Mouse (Mus musculus): ENCODE data around the gene Cab39l. TPM values are rescaled to one million over a fixed set of nuclear protein-coding genes. Genes with fewer than 3 reads are reported as not detected.

Gene Cab39l
- total and polyA plus RNA-seq, 3 experiments, result 19.9 to 49.2 (median 33.1) TPM

- no peak overlapping the region for H3K4me3 ChIP-seq (replicated peaks in 1 of 3; ENCODE audit: low read depth in 2 of 3, low read length in 2 of 3, poor library complexity in 1 of 3)
- no peak for TF ChIP-seq RCOR1 (conservative IDR thresholded peaks at IDR 0.05; ENCODE audit: low read depth, low read length)
- no peak for TF ChIP-seq JUN (IDR thresholded peaks at IDR 0.05; ENCODE audit: insufficient read depth, low read depth, low read length)
- no peak for TF ChIP-seq PAX5 (IDR thresholded peaks at IDR 0.05; ENCODE audit: low read length)
- TF ChIP-seq ZC3H11A (IDR thresholded peaks at IDR 0.05; ENCODE audit: low read depth, low read length), result no peak
- no peak for TF ChIP-seq JUND (conservative IDR thresholded peaks at IDR 0.05; ENCODE audit: low read depth, low read length)
- TF ChIP-seq ZKSCAN1 (IDR thresholded peaks at IDR 0.05; ENCODE audit: borderline replicate concordance, low read depth, low read length), result no peak
- TF ChIP-seq ZMIZ1 (IDR thresholded peaks at IDR 0.05; ENCODE audit: low read depth, low read length), result no peak
- no peak for TF ChIP-seq MEF2A (IDR thresholded peaks at IDR 0.05; ENCODE audit: borderline replicate concordance, low read depth, low read length)
- no peak for TF ChIP-seq SIN3A (IDR thresholded peaks at IDR 0.05; ENCODE audit: low read length)
- no peak for TF ChIP-seq KAT2A (IDR thresholded peaks at IDR 0.05; ENCODE audit: insufficient replicate concordance, low read length)
- TF ChIP-seq RAD21 (IDR thresholded peaks at IDR 0.05; ENCODE audit: low read depth, low read length), result no peak
- TF ChIP-seq CHD1 (IDR thresholded peaks at IDR 0.05; ENCODE audit: low read depth, low read length), result no peak
- TF ChIP-seq GABPA (IDR thresholded peaks at IDR 0.05; ENCODE audit: insufficient replicate concordance, low read depth, low read length), result no peak
- no peak for TF ChIP-seq E2F4 (IDR thresholded peaks at IDR 0.05; ENCODE audit: insufficient replicate concordance, low read depth, low read length)
- H3K27ac ChIP-seq (ENCODE audit: insufficient read depth, low read depth), result no peak overlapping the region
- H3K36me3 ChIP-seq (replicated peaks in 1 of 2; ENCODE audit: control insufficient read depth in 1 of 2, insufficient read depth in 1 of 2, low read length in 1 of 2), result no peaks in the 10 kb centered on the region
- no peak overlapping the region for H3K9ac ChIP-seq (ENCODE audit: insufficient read depth, low read depth)
- no peaks in the 10 kb centered on the region for H3K9me3 ChIP-seq (replicated peaks; ENCODE audit: low read length)
- no peaks in the 10 kb centered on the region for H3K27me3 ChIP-seq (replicated peaks)
- H3K4me2 ChIP-seq (ENCODE audit: insufficient read depth, low read depth, poor library complexity, severe bottlenecking), result no peak overlapping the region
- in situ Hi-C loops (cut with MboI; ENCODE audit: low pct_ligation_motif_present, low pct_unique_long_range_greater_than_20kb, low sequenced_read_pairs) (no loop called here), dilution Hi-C loops (cut with MboI; ENCODE audit: extremely low pct_ligation_motif_present, extremely low pct_unique_long_range_greater_than_20kb, low sequenced_read_pairs) (no loop called here)
- no peaks in the 10 kb centered on the region for H3K79me2 ChIP-seq (replicated peaks; ENCODE audit: control insufficient read depth, extremely low read depth, insufficient read depth, poor library complexity, severe bottlenecking)
- H3K4me1 ChIP-seq (ENCODE audit: control insufficient read depth in 1 of 2, insufficient read depth in 2 of 2), result peaks cover 5 to 6% of the 10 kb centered on the region in 2 experiments
- DNase-seq (ENCODE audit: extremely low read depth), result no peak
These were observed 192.6 kb downstream of the Cab39l start for GRCm38 (mm10) chr14:59633295-59633898.

- H3K79me2 ChIP-seq (replicated peaks; ENCODE audit: control insufficient read depth, extremely low read depth, insufficient read depth, poor library complexity, severe bottlenecking), result no peaks in the 10 kb centered on the region
- no peaks in the 10 kb centered on the region for H3K9me3 ChIP-seq (replicated peaks; ENCODE audit: low read length)
- H3K27me3 ChIP-seq (replicated peaks), result no peaks in the 10 kb centered on the region
- no peak overlapping the region for H3K4me3 ChIP-seq (replicated peaks in 1 of 3; ENCODE audit: low read depth in 2 of 3, low read length in 2 of 3, poor library complexity in 1 of 3)
- no peak overlapping the region for H3K4me2 ChIP-seq (ENCODE audit: insufficient read depth, low read depth, poor library complexity, severe bottlenecking)
- no peak overlapping the region for H3K27ac ChIP-seq (ENCODE audit: insufficient read depth, low read depth)
- DNase-seq (ENCODE audit: extremely low read depth), result no peak
- in situ Hi-C loops (cut with MboI; ENCODE audit: low pct_ligation_motif_present, low pct_unique_long_range_greater_than_20kb, low sequenced_read_pairs), result no loop called here
- dilution Hi-C loops (cut with MboI; ENCODE audit: extremely low pct_ligation_motif_present, extremely low pct_unique_long_range_greater_than_20kb, low sequenced_read_pairs), result no loop called here
- H3K4me1 ChIP-seq (ENCODE audit: control insufficient read depth in 1 of 2, insufficient read depth in 2 of 2), result peaks cover 5 to 6% of the 10 kb centered on the region in 2 experiments
- no peaks in the 10 kb centered on the region for H3K36me3 ChIP-seq (replicated peaks in 1 of 2; ENCODE audit: control insufficient read depth in 1 of 2, insufficient read depth in 1 of 2, low read length in 1 of 2)
- TF ChIP-seq ZC3H11A (IDR thresholded peaks at IDR 0.05; ENCODE audit: low read depth, low read length) (no peak), MAZ (IDR thresholded peaks at IDR 0.05; ENCODE audit: low read depth, low read length) (no peak), NELFE (IDR thresholded peaks at IDR 0.05; ENCODE audit: low read depth, low read length) (no peak), JUN (IDR thresholded peaks at IDR 0.05; ENCODE audit: insufficient read depth, low read depth, low read length) (no peak), TBP (conservative IDR thresholded peaks at IDR 0.05; ENCODE audit: low read depth, low read length) (no peak), MYC (IDR thresholded peaks at IDR 0.05; ENCODE audit: low read depth, low read length) (no peak), BHLHE40 (IDR thresholded peaks at IDR 0.05; ENCODE audit: low read depth, low read length) (no peak), MEF2A (IDR thresholded peaks at IDR 0.05; ENCODE audit: borderline replicate concordance, low read depth, low read length) (no peak), ELF1 (IDR thresholded peaks at IDR 0.05; ENCODE audit: low read depth, low read length) (no peak), PAX5 (IDR thresholded peaks at IDR 0.05; ENCODE audit: low read length) (no peak), ETS1 (conservative IDR thresholded peaks at IDR 0.05; ENCODE audit: low read depth, low read length) (no peak), EP300 (IDR thresholded peaks at IDR 0.05; ENCODE audit: low read length) (no peak), ZNF384 (IDR thresholded peaks at IDR 0.05; ENCODE audit: low read depth, low read length) (no peak), POLR2AphosphoS2 (IDR thresholded peaks at IDR 0.05; ENCODE audit: low read depth, low read length) (no peak), USF2 (conservative IDR thresholded peaks at IDR 0.05; ENCODE audit: low read depth, low read length) (no peak), SMC3 (IDR thresholded peaks at IDR 0.05; ENCODE audit: low read depth, low read length) (no peak), SIN3A (IDR thresholded peaks at IDR 0.05; ENCODE audit: low read length) (no peak), MAFK (IDR thresholded peaks at IDR 0.05; ENCODE audit: insufficient replicate concordance, low read length) (no peak)
- no peak overlapping the region for H3K9ac ChIP-seq (ENCODE audit: insufficient read depth, low read depth)
These were observed 193.2 kb downstream of the Cab39l start for GRCm38 (mm10) chr14:59633988-59634387.
